Mouse (Mus musculus): ENCODE measurements around the gene Spata9. TPM values are rescaled to one million over a fixed set of nuclear protein-coding genes. Genes with fewer than 3 reads are reported as not detected.

Gene Spata9
- polyA plus RNA-seq, 1 experiment from 2014 or later = 3.1 TPM

GRCm38 (mm10) chr13:75943189-75944043 lies 23.5 kb upstream of the Spata9 start, which contains the start of gene Rhobtb3:
Gene Rhobtb3, minus strand, starts transcription at chr13:75943925.
- Histone ChIP-seq H3K36me3 (peaks cover 2% of the 10 kb centered on the region), H3K27me3 (replicated peaks) (no peaks in the 10 kb centered on the region), H3K4me2 (peak within 1 kb of the TSS; percentile 65), H3K27ac (replicated peaks) (peak within 1 kb of the TSS; percentile 97), H3K4me3 (replicated peaks) (peak within 1 kb of the TSS; percentile 82), H3K9ac (replicated peaks) (peak within 1 kb of the TSS; percentile 79), H3K9me3 (replicated peaks) (no peaks in the 10 kb centered on the region), H3K4me1 (peaks cover 22% of the 10 kb centered on the region)
- peak; percentile 92 for ATAC-seq (ENCODE audit: low FRiP score)
- under 1% methylated on average over 107 of the region's 110 CpGs for WGBS

GRCm38 (mm10) chr13:75944044-75944820 lies 22.7 kb upstream of the Spata9 start:
- H3K9ac ChIP-seq (replicated peaks) = peak overlapping the region; percentile 79
- H3K4me1 ChIP-seq = peaks cover 22% of the 10 kb centered on the region
- no peaks in the 10 kb centered on the region for H3K27me3 ChIP-seq (replicated peaks)
- peak overlapping the region; percentile 65 for H3K4me2 ChIP-seq
- peak overlapping the region; percentile 82 for H3K4me3 ChIP-seq (replicated peaks)
- H3K36me3 ChIP-seq = no peaks in the 10 kb centered on the region
- peak overlapping the region; percentile 97 for H3K27ac ChIP-seq (replicated peaks)
- WGBS = under 1% methylated on average over 7 of the region's 7 CpGs
- H3K9me3 ChIP-seq (replicated peaks) = no peaks in the 10 kb centered on the region
- ATAC-seq (ENCODE audit: low FRiP score) = no peak

GRCm38 (mm10) chr13:75950295-75950694 lies 16.7 kb upstream of the Spata9 start:
- 74% methylated on average over 1 of the region's 1 CpGs for WGBS

GRCm38 (mm10) chr13:75955357-75955992 lies 11.5 kb upstream of the Spata9 start:
- no peaks in the 10 kb centered on the region for H3K36me3 ChIP-seq
- H3K27me3 ChIP-seq (replicated peaks) = no peaks in the 10 kb centered on the region
- ATAC-seq (ENCODE audit: low FRiP score) = no peak
- no peak overlapping the region for H3K9ac ChIP-seq (replicated peaks)
- no peak overlapping the region for H3K27ac ChIP-seq (replicated peaks)
- H3K4me2 ChIP-seq = no peak overlapping the region
- no peak overlapping the region for H3K4me3 ChIP-seq (replicated peaks)
- no peaks in the 10 kb centered on the region for H3K4me1 ChIP-seq
- H3K9me3 ChIP-seq (replicated peaks) = no peaks in the 10 kb centered on the region

More at GRCm38 (mm10) chr13:75950295-75950694, 16.7 kb upstream of the Spata9 start:
- Histone ChIP-seq H3K4me3 (replicated peaks) (no peak overlapping the region), H3K4me1 (no peaks in the 10 kb centered on the region), H3K27me3 (replicated peaks) (no peaks in the 10 kb centered on the region), H3K9ac (replicated peaks) (no peak overlapping the region), H3K4me2 (no peak overlapping the region), H3K27ac (replicated peaks) (no peak overlapping the region), H3K9me3 (replicated peaks) (no peaks in the 10 kb centered on the region), H3K36me3 (no peaks in the 10 kb centered on the region)
- no peak for ATAC-seq (ENCODE audit: low FRiP score)

GRCm38 (mm10) chr13:75974481-75974880 lies 7.5 kb downstream of the Spata9 start:
- WGBS = 84% methylated on average over 2 of the region's 2 CpGs
- no peak for ATAC-seq (ENCODE audit: low FRiP score)
- no peak overlapping the region for H3K4me3 ChIP-seq (replicated peaks)
- no peaks in the 10 kb centered on the region for H3K36me3 ChIP-seq
- no peak overlapping the region for H3K27ac ChIP-seq (replicated peaks)
- H3K9ac ChIP-seq (replicated peaks) = no peak overlapping the region
- no peaks in the 10 kb centered on the region for H3K9me3 ChIP-seq (replicated peaks)
- no peak overlapping the region for H3K4me2 ChIP-seq
- no peaks in the 10 kb centered on the region for H3K27me3 ChIP-seq (replicated peaks)
- no peaks in the 10 kb centered on the region for H3K4me1 ChIP-seq

GRCm38 (mm10) chr13:75975629-75976028 lies 8.7 kb downstream of the Spata9 start:
- H3K9me3 ChIP-seq (replicated peaks) = no peaks in the 10 kb centered on the region
- H3K9ac ChIP-seq (replicated peaks) = no peak overlapping the region
- 69% methylated on average over 1 of the region's 1 CpGs for WGBS
- H3K27me3 ChIP-seq (replicated peaks) = no peaks in the 10 kb centered on the region
- H3K4me3 ChIP-seq (replicated peaks) = no peak overlapping the region
- H3K4me2 ChIP-seq = no peak overlapping the region
- H3K4me1 ChIP-seq = no peaks in the 10 kb centered on the region
- H3K36me3 ChIP-seq = no peaks in the 10 kb centered on the region
- no peak overlapping the region for H3K27ac ChIP-seq (replicated peaks)
- no peak for ATAC-seq (ENCODE audit: low FRiP score)

GRCm38 (mm10) chr13:75976218-75976617 lies 9.3 kb downstream of the Spata9 start:
- ATAC-seq (ENCODE audit: low FRiP score) = no peak
- Histone ChIP-seq H3K9ac (replicated peaks) (no peak overlapping the region), H3K27ac (replicated peaks) (no peak overlapping the region), H3K27me3 (replicated peaks) (no peaks in the 10 kb centered on the region), H3K4me1 (no peaks in the 10 kb centered on the region), H3K9me3 (replicated peaks) (no peaks in the 10 kb centered on the region), H3K36me3 (no peaks in the 10 kb centered on the region), H3K4me2 (no peak overlapping the region), H3K4me3 (replicated peaks) (no peak overlapping the region)
- WGBS = 94% methylated on average over 2 of the region's 2 CpGs

GRCm38 (mm10) chr13:75976649-75977048 lies 9.7 kb downstream of the Spata9 start:
- Histone ChIP-seq H3K36me3 (no peaks in the 10 kb centered on the region), H3K4me1 (no peaks in the 10 kb centered on the region), H3K27ac (replicated peaks) (no peak overlapping the region), H3K4me3 (replicated peaks) (no peak overlapping the region), H3K4me2 (no peak overlapping the region), H3K27me3 (replicated peaks) (no peaks in the 10 kb centered on the region), H3K9ac (replicated peaks) (no peak overlapping the region), H3K9me3 (replicated peaks) (no peaks in the 10 kb centered on the region)
- WGBS = 94% methylated on average over 2 of the region's 2 CpGs
- ATAC-seq (ENCODE audit: low FRiP score) = no peak

- H3K27ac ChIP-seq (replicated peaks) = no peak overlapping the region
Observed at GRCm38 (mm10) chr13:75981901-75982300, 15.0 kb downstream of the Spata9 start.

GRCm38 (mm10) chr13:75988096-75988495 lies 21.1 kb downstream of the Spata9 start:
- 86% methylated on average over 1 of the region's 1 CpGs for WGBS
- no peak for ATAC-seq (ENCODE audit: low FRiP score)

More at GRCm38 (mm10) chr13:75981901-75982300, 15.0 kb downstream of the Spata9 start:
- Histone ChIP-seq H3K9me3 (replicated peaks) (no peaks in the 10 kb centered on the region), H3K36me3 (no peaks in the 10 kb centered on the region), H3K9ac (replicated peaks) (no peak overlapping the region), H3K4me1 (no peaks in the 10 kb centered on the region), H3K4me2 (no peak overlapping the region), H3K4me3 (replicated peaks) (no peak overlapping the region), H3K27me3 (replicated peaks) (no peaks in the 10 kb centered on the region)
- no peak for ATAC-seq (ENCODE audit: low FRiP score)

GRCm38 (mm10) chr13:75992169-75993028 lies 25.4 kb downstream of the Spata9 start:
- H3K36me3 ChIP-seq = no peaks in the 10 kb centered on the region
- H3K4me3 ChIP-seq (replicated peaks) = no peak overlapping the region
- 0 out of 2 replicates have a peak, but pooled peaks cover 4% of the 10 kb centered on the region for H3K9me3 ChIP-seq (replicated peaks)
- peaks cover 6% of the 10 kb centered on the region for H3K4me1 ChIP-seq
- H3K27me3 ChIP-seq (replicated peaks) = no peaks in the 10 kb centered on the region
- WGBS = 21% methylated on average over 9 of the region's 9 CpGs
- H3K9ac ChIP-seq (replicated peaks) = no peak overlapping the region
- no peak overlapping the region for H3K4me2 ChIP-seq
- peak overlapping the region; percentile 46; the same call in 1 of the 2 replicates for H3K27ac ChIP-seq (replicated peaks)
- ATAC-seq (ENCODE audit: low FRiP score) = peak; percentile 89

More at GRCm38 (mm10) chr13:75988096-75988495, 21.1 kb downstream of the Spata9 start:
- Histone ChIP-seq H3K9ac (replicated peaks) (no peak overlapping the region), H3K4me3 (replicated peaks) (no peak overlapping the region), H3K9me3 (replicated peaks) (no peaks in the 10 kb centered on the region), H3K27ac (replicated peaks) (no peak overlapping the region), H3K4me1 (peaks cover 6% of the 10 kb centered on the region), H3K27me3 (replicated peaks) (no peaks in the 10 kb centered on the region), H3K4me2 (no peak overlapping the region), H3K36me3 (no peaks in the 10 kb centered on the region)

All from neural tube, embryonic 15.5 days (tissue).